Mouse (Mus musculus) heart, postnatal 0 days (tissue): Measurements from ENCODE around the gene Gatad2a. TPM values are rescaled to one million over a fixed set of nuclear protein-coding genes. Genes with fewer than 3 reads are reported as not detected.

Experiments
- ATAC-seq: fragments of 200-750 bp; cut with Nextera tagmentation; 2 replicates; pipeline ENCODE4 v1.8.0; 2017; ENCODE audit warnings: low read depth, moderate number of reproducible peaks, moderate library complexity; ENCODE audit not compliant: insufficient read depth
- DNase-seq: peaks from one replicate; pipeline ENCODE4 v3.0.0-alpha.2; 2016; ENCODE audit warnings: low spot score
- H3K27ac ChIP-seq: fragments of 300-500 bp; sonication (generic); 2 replicates; pipeline ENCODE4 v1.5.1; 2014; ENCODE audit warnings: low read depth, mild to moderate bottlenecking
- H3K27me3 ChIP-seq: fragments of 300-500 bp; sonication (generic); 2 replicates; pipeline ENCODE4 v1.6.1; 2014; ENCODE audit warnings: low read length, mixed read lengths; ENCODE audit not compliant: control insufficient read depth, insufficient read depth
- H3K36me3 ChIP-seq: fragments of 300-500 bp; sonication (generic); replicated peaks from 2 replicates; pipeline ENCODE4 v1.6.1; 2014; ENCODE audit warnings: low read length, mixed read lengths; ENCODE audit not compliant: control insufficient read depth, insufficient read depth
- H3K4me1 ChIP-seq: fragments of 300-500 bp; sonication (generic); 2 replicates; pipeline ENCODE4 v1.6.1; 2014; ENCODE audit warnings: antibody characterized with exemption; ENCODE audit not compliant: control insufficient read depth, insufficient read depth
- H3K4me2 ChIP-seq: fragments of 300-500 bp; sonication (generic); 2 replicates; pipeline ENCODE4 v1.6.1; 2014; ENCODE audit warnings: low read depth, mild to moderate bottlenecking, low read length, moderate library complexity
- H3K4me3 ChIP-seq: fragments of 300-500 bp; sonication (generic); 2 replicates; pipeline ENCODE4 v1.5.1; 2014; ENCODE audit warnings: low read depth, low read length
- H3K9ac ChIP-seq: fragments of 300-500 bp; sonication (generic); replicated peaks from 2 replicates; pipeline ENCODE4 v1.6.1; 2014; ENCODE audit warnings: low read depth, low read length, mixed read lengths
- H3K9me3 ChIP-seq: fragments of 300-500 bp; sonication (generic); replicated peaks from 2 replicates; pipeline ENCODE4 v1.6.1; 2016; ENCODE audit warnings: low read length; ENCODE audit not compliant: control insufficient read depth
- CTCF ChIP-seq: IDR thresholded peaks from 2 replicates; pipeline ENCODE4 v1.5.1; 2016; ENCODE audit warnings: antibody characterized with exemption, control low read depth, low read depth
- EP300 ChIP-seq: IDR thresholded peaks from 2 replicates; pipeline ENCODE4 v1.6.1; 2016; ENCODE audit warnings: antibody characterized with exemption, low read depth
- WGBS: fragments of 180-500 bp; shearing (Covaris S2); extraction: QIAGEN DNeasy Blood & Tissue Kit; methylation state at CpG from one replicate; pipeline ENCODE4 v1.1.7; 2014; 5-methylcytosine and 5-hydroxymethylcytosine counted together
- polyA plus RNA-seq: library from polyadenylated mRNA; unstranded; fragments of >200 nt; fragmentation: Nextera tagmentation; extraction: Ambion mirVana; gene quantifications from 2 replicates; pipeline ENCODE4 v1.2.1, GENCODE M21; 2015
- total RNA-seq: library from RNA; depleted of rRNA; stranded (reverse); fragments of >200 nt; gene quantifications from 2 replicates; pipeline ENCODE4 v1.2.3, GENCODE M21; 2014; ENCODE audit warnings: low replicate concordance

Gatad2a gene
- total and polyA plus RNA-seq, 2 experiments from 2014 or later, result 18.9 to 26.9 TPM

DNA sequence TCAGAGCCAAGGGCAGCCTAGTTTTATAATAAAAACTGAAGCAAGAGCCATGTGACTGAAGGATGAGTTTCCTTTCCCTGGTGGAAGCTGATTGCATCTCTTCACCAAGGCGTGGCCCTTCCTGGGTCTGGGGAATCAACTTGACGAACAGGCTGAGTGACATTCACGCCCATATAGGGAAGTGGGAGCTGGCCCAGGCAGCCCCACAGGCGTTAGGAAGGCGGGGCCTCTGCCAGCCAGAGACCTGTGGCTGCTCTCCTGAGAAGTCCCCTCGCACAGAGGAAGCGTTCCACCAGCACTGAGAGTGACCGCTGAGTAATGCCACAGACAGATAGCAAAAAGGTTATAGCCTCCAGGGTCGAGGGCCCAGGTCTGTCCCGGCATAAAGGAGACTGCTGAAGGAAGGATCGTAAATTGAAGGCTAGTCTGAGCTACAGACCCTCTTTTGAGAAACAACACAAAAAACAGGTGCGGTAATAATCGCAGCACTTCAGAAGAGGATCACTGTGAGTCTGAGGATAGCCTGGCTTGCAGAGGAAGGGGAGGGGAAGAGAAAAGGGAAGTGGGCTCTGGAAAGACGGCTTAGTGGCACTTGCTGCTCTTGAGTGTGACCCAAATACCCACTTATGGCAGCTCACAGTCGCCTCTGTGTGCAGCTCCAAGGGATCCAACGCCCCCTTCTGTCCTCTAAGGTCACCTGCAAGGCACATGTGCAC is 5.2 kb upstream of the Gatad2a start:
- Histone ChIP-seq H3K9ac (peak overlapping the region; percentile 50), H3K4me3 (peak overlapping the region; percentile 30), H3K4me1 (0 out of 2 replicates have a peak, but pooled peaks cover 4% of the 10 kb centered on the region), H3K9me3 (no peaks in the 10 kb centered on the region), H3K27me3 (no peaks in the 10 kb centered on the region), H3K36me3 (no peaks in the 10 kb centered on the region), H3K27ac (peak overlapping the region; percentile 92), H3K4me2 (peak overlapping the region; percentile 58)
- DNase-seq (peak; percentile 91), ATAC-seq (peak; percentile 85)
- 2% methylated on average over 16 of the region's 16 CpGs for WGBS
- TF ChIP-seq EP300, result no peak
- peak; percentile 68 for TF ChIP-seq CTCF

DNA sequence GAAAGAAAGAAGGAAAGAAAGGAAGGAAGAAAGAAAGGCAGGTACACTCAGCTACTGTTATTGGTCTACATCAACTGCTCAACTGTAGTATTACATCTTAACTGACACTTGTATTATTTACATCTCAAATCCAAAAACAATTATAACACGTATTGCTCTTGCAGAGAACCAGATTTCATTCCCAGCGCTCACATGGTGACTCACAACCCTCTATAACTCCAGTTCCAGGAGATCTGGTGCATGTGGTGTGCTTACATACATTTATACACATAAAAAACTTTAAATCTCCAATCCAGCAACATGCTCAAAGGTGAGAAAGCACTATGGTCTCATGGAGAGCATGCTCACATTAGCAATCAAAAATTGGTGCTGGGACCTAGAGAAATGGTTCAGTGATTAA is 4.0 kb upstream of the Gatad2a start:
- TF ChIP-seq EP300 (no peak), CTCF (no peak)
- DNase-seq (no peak), ATAC-seq (no peak)
- 85% methylated on average over 2 of the region's 2 CpGs for WGBS
- no peak overlapping the region for H3K4me3 ChIP-seq
- no peaks in the 10 kb centered on the region for H3K36me3 ChIP-seq
- no peak overlapping the region for H3K4me2 ChIP-seq
- H3K4me1 ChIP-seq, result 0 out of 2 replicates have a peak, but pooled peaks cover 4% of the 10 kb centered on the region
- H3K9ac ChIP-seq, result no peak overlapping the region
- H3K9me3 ChIP-seq, result no peaks in the 10 kb centered on the region
- no peak overlapping the region for H3K27ac ChIP-seq
- H3K27me3 ChIP-seq, result no peaks in the 10 kb centered on the region

DNA sequence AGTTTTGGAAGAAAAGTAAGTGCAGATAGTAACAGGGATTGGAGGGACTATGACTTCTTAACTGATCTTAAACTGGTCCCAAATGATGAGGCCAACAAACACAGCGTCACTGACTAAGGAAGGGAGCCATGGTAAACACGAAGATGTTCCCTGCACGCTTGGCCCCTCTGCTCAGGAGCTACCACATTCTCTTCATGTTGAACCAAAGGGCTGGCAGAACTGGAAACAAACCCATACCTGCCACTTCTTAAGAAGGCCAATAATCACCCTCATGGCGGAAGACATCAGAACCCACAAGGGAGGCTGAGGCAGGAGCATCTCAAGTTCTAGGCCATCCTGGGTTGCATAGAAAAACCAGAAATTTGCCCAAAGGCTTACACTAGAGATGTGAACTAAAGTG is 3.1 kb upstream of the Gatad2a start:
- Histone ChIP-seq H3K4me2 (no peak overlapping the region), H3K9me3 (no peaks in the 10 kb centered on the region), H3K27ac (no peak overlapping the region), H3K36me3 (no peaks in the 10 kb centered on the region), H3K4me1 (0 out of 2 replicates have a peak, but pooled peaks cover 4% of the 10 kb centered on the region), H3K27me3 (no peaks in the 10 kb centered on the region), H3K4me3 (no peak overlapping the region), H3K9ac (no peak overlapping the region)
- TF ChIP-seq EP300, result no peak
- TF ChIP-seq CTCF, result no peak
- no peak for ATAC-seq
- 91% methylated on average over 4 of the region's 4 CpGs for WGBS
- no peak for DNase-seq

GRCm38 (mm10) chr8:69998706-69999105 is 2.5 kb upstream of the Gatad2a start:
- DNase-seq, result no peak
- Histone ChIP-seq H3K27me3 (no peaks in the 10 kb centered on the region), H3K4me1 (0 out of 2 replicates have a peak, but pooled peaks cover 4% of the 10 kb centered on the region), H3K4me2 (no peak overlapping the region), H3K4me3 (no peak overlapping the region), H3K9ac (no peak overlapping the region), H3K27ac (no peak overlapping the region), H3K9me3 (no peaks in the 10 kb centered on the region), H3K36me3 (no peaks in the 10 kb centered on the region)
- TF ChIP-seq CTCF (no peak), EP300 (no peak)
- ATAC-seq, result no peak
- WGBS, result 92% methylated on average over 3 of the region's 3 CpGs

- no peak for ATAC-seq
- Histone ChIP-seq H3K4me2 (peak overlapping the region; percentile 68), H3K9me3 (no peaks in the 10 kb centered on the region), H3K27ac (peak overlapping the region; percentile 95), H3K36me3 (no peaks in the 10 kb centered on the region), H3K4me3 (peak overlapping the region; percentile 53), H3K9ac (peak overlapping the region; percentile 86), H3K27me3 (no peaks in the 10 kb centered on the region), H3K4me1 (peaks cover 12% of the 10 kb centered on the region; the same call in 1 of the 2 replicates)
- peak; percentile 18; the same call in 1 of the 2 replicates for TF ChIP-seq EP300
- peak; percentile 15 for TF ChIP-seq CTCF
- 4% methylated on average over 35 of the region's 35 CpGs for WGBS
- no peak for DNase-seq
Measured at GRCm38 (mm10) chr8:69996589-69997285, 553 bp upstream of the Gatad2a start.
